Mouse (Mus musculus): ENCODE results near the gene Tmem143.

DNA sequence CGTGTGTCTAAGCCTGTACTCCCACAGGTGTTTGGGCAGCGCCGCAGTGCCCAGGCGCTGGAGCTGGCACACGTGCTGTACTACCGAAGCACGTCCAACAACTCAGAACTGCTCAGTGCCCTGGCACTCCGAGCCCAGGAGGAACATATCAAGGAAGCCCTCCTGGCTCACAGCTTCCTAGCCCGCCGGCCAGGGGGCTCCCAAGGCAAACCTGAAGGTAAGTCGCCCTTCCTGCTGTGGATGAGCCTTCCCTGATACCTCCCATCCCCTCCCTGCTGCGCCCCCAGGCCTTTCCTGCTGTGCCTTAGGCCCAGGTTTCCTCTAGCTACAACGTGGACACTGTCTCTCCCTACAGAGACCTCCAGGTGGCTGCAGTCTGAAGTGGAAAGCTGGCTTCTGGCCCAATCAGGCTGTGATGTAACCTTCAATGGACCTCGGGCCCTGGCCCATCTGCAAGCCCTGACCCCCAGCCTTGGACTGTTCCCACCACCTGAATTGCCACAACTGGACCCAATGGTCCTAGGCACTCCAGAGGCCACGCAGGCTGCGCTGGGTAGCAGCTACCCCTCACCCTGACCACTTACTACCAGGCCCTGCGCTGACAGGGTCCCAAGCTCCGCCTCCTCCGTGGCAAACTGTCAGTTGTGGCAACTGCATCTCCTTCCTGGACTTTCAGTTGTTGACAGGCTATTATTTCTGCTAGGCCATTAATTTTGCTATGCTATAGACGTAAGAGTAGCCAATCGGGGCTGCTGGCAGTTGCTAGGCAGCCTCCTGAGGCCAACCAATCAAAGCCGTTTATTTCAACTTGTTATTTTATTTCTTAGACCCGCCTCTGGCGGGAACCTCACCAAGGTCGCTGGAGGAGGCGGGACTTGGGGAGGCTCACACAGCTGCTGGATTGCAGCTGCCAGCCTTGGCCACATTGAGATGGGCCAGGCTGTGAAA, 19.6 kb downstream of the Tmem143 start:
- TF ChIP-seq CTCF (IDR thresholded peaks at IDR 0.05; ENCODE audit: borderline replicate concordance, control insufficient read depth, extremely low read depth, insufficient read depth, low read length, poor library complexity) (peak; percentile 49; the same call in 1 of the 2 replicates), POLR2A (IDR thresholded peaks at IDR 0.05; ENCODE audit: control insufficient read depth, extremely low read depth, insufficient read depth, low read length, poor library complexity) (0 out of 2 replicates have a peak, but pooled peaks have one; percentile 9)

All from thymus, adult 2 months (tissue).